Mouse (Mus musculus): ENCODE measurements at regions not wholly inside any gene's neighbourhood (a gene's known extent, or its start where the extent isn't known, plus 50 kb on each side); places are given as distances from the start of the nearest gene placed in this dataset.

GRCm38 (mm10) chr14:72886935-72887369 is 162.0 kb downstream of the Cysltr2 start:
- TF ChIP-seq CTCF (IDR thresholded peaks at IDR 0.05; ENCODE audit: extremely low read depth, insufficient read length, insufficient replicate concordance, low read depth, low read length) = no peak
- no peak for TF ChIP-seq POLR2A (IDR thresholded peaks at IDR 0.05; ENCODE audit: low read depth, low read length)

All from small intestine, adult 2 months (tissue).